Mouse (Mus musculus): ENCODE results near the gene Uaca. TPM values are rescaled to one million over a fixed set of nuclear protein-coding genes. Genes with fewer than 3 reads are reported as not detected.

Uaca gene
- total and polyA plus RNA-seq, 2 experiments from 2014 or later, result 5.8 to 13.3 TPM

- DNase-seq (ENCODE audit: low spot score) (peak; percentile 79), ATAC-seq (no peak)
- H3K27me3 ChIP-seq (ENCODE audit: insufficient read depth, low read length), result no peaks in the 10 kb centered on the region
- no peaks in the 10 kb centered on the region for H3K9me3 ChIP-seq (ENCODE audit: low read length)
- TF ChIP-seq CTCF (IDR thresholded peaks at IDR 0.05; ENCODE audit: low read depth), result peak; percentile 73
- H3K4me2 ChIP-seq (ENCODE audit: low read depth, low read length), result no peak overlapping the region
- H3K36me3 ChIP-seq (ENCODE audit: insufficient read depth, low read length), result no peaks in the 10 kb centered on the region
- 16% methylated on average over 1 of the region's 1 CpGs for WGBS
- no peak overlapping the region for H3K4me3 ChIP-seq (ENCODE audit: low read length)
- H3K9ac ChIP-seq (replicated peaks; ENCODE audit: low read length), result no peak overlapping the region
- no peak overlapping the region for H3K27ac ChIP-seq
- H3K4me1 ChIP-seq (ENCODE audit: insufficient read depth, low read length), result no peaks in the 10 kb centered on the region
Measured at GRCm38 (mm10) chr9:60819340-60819739, 25.0 kb downstream of the Uaca start.

DNA sequence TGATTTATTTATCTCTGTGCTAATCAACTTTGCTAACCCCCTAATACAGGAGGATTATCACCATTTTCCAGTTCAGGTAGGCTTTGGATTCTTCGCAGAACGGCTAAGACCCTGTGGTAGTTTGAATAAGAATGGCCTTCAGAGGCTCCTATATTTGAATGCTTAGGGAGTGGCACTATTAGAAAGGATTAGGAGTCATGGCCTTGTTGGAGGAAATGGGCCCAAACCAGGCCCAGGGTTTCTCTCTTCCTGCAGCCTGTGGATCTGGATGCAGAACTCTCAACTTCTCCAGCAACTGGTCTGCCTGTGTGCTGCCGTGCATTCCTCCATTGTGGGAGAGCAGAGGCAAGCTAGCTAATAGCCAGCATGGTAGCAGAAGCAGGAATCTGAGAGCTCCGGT, 27.2 kb downstream of the Uaca start:
- Histone ChIP-seq H3K9ac (replicated peaks; ENCODE audit: low read length) (no peak overlapping the region), H3K4me1 (ENCODE audit: insufficient read depth, low read length) (no peaks in the 10 kb centered on the region), H3K4me3 (ENCODE audit: low read length) (no peak overlapping the region), H3K27ac (no peak overlapping the region), H3K9me3 (ENCODE audit: low read length) (no peaks in the 10 kb centered on the region), H3K27me3 (ENCODE audit: insufficient read depth, low read length) (no peaks in the 10 kb centered on the region), H3K36me3 (ENCODE audit: insufficient read depth, low read length) (no peaks in the 10 kb centered on the region), H3K4me2 (ENCODE audit: low read depth, low read length) (no peak overlapping the region)
- no peak for TF ChIP-seq CTCF (IDR thresholded peaks at IDR 0.05; ENCODE audit: low read depth)
- no peak for ATAC-seq
- DNase-seq (ENCODE audit: low spot score), result no peak
- 84% methylated on average over 4 of the region's 4 CpGs for WGBS

DNA sequence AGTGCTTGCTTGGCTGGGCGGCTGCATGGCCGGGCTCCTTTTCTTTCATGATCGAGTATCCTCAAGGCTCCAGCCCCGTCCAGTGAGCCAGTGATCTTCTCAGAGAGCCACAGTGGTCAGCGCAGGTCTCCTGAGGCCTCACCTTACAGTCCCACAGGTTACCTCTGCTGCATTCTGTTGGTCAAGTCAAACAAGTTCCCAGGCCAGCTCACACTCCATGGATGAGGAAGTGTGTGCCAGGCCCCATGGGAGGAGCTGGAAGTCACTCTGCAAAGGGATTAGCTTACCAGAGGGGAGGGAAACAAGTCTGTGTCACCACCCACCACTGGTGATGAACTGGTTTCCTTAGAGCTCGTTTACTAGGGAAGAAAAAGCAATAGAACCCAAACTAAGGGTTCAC, 28.3 kb downstream of the Uaca start:
- TF ChIP-seq CTCF (IDR thresholded peaks at IDR 0.05; ENCODE audit: low read depth), result no peak
- no peak overlapping the region for H3K27ac ChIP-seq

DNA sequence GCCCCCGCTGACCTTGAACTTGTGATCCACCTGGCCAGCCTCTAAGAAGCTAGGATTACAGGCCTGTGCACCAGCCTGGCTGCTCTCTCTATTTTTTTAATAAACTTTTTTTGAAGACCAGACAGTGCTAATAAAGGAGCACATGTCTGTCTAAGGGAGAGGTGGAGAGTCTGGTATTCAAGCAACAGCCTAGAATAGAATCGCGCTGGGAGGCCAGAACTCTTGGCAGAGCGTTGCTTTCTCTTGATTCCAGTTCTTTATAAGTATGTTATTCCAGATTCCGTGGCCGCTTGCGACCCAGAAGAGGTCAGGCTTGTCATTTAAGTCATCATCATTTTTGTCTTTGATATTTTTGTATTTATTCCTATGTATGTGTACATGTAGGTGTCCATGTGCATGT, 31.2 kb downstream of the Uaca start:
- H3K27me3 ChIP-seq (ENCODE audit: insufficient read depth, low read length), result no peaks in the 10 kb centered on the region
- H3K36me3 ChIP-seq (ENCODE audit: insufficient read depth, low read length), result no peaks in the 10 kb centered on the region
- no peak overlapping the region for H3K4me2 ChIP-seq (ENCODE audit: low read depth, low read length)
- ATAC-seq (no peak), DNase-seq (ENCODE audit: low spot score) (no peak)
- H3K27ac ChIP-seq, result no peak overlapping the region
- H3K4me1 ChIP-seq (ENCODE audit: insufficient read depth, low read length), result no peaks in the 10 kb centered on the region
- no peaks in the 10 kb centered on the region for H3K9me3 ChIP-seq (ENCODE audit: low read length)
- H3K9ac ChIP-seq (replicated peaks; ENCODE audit: low read length), result no peak overlapping the region
- no peak for TF ChIP-seq CTCF (IDR thresholded peaks at IDR 0.05; ENCODE audit: low read depth)
- no peak overlapping the region for H3K4me3 ChIP-seq (ENCODE audit: low read length)
- WGBS, result 92% methylated on average over 7 of the region's 7 CpGs

More for the DNA sequence above, 28.3 kb downstream of the Uaca start:
- no peaks in the 10 kb centered on the region for H3K4me1 ChIP-seq (ENCODE audit: insufficient read depth, low read length)
- no peaks in the 10 kb centered on the region for H3K27me3 ChIP-seq (ENCODE audit: insufficient read depth, low read length)
- no peak overlapping the region for H3K9ac ChIP-seq (replicated peaks; ENCODE audit: low read length)
- no peaks in the 10 kb centered on the region for H3K36me3 ChIP-seq (ENCODE audit: insufficient read depth, low read length)
- ATAC-seq (no peak), DNase-seq (ENCODE audit: low spot score) (no peak)
- no peak overlapping the region for H3K4me3 ChIP-seq (ENCODE audit: low read length)
- H3K9me3 ChIP-seq (ENCODE audit: low read length), result no peaks in the 10 kb centered on the region
- 88% methylated on average over 6 of the region's 6 CpGs for WGBS
- H3K4me2 ChIP-seq (ENCODE audit: low read depth, low read length), result no peak overlapping the region

- no peaks in the 10 kb centered on the region for H3K36me3 ChIP-seq (ENCODE audit: insufficient read depth, low read length)
- ATAC-seq, result no peak
- no peaks in the 10 kb centered on the region for H3K4me1 ChIP-seq (ENCODE audit: insufficient read depth, low read length)
- no peak for TF ChIP-seq CTCF (IDR thresholded peaks at IDR 0.05; ENCODE audit: low read depth)
- 78% methylated on average over 7 of the region's 7 CpGs for WGBS
- no peak overlapping the region for H3K4me3 ChIP-seq (ENCODE audit: low read length)
- H3K9ac ChIP-seq (replicated peaks; ENCODE audit: low read length), result no peak overlapping the region
- H3K27me3 ChIP-seq (ENCODE audit: insufficient read depth, low read length), result no peaks in the 10 kb centered on the region
- no peak for DNase-seq (ENCODE audit: low spot score)
- H3K27ac ChIP-seq, result no peak overlapping the region
- no peaks in the 10 kb centered on the region for H3K9me3 ChIP-seq (ENCODE audit: low read length)
- H3K4me2 ChIP-seq (ENCODE audit: low read depth, low read length), result no peak overlapping the region
Measured at GRCm38 (mm10) chr9:60826759-60827158, 32.4 kb downstream of the Uaca start.

DNA sequence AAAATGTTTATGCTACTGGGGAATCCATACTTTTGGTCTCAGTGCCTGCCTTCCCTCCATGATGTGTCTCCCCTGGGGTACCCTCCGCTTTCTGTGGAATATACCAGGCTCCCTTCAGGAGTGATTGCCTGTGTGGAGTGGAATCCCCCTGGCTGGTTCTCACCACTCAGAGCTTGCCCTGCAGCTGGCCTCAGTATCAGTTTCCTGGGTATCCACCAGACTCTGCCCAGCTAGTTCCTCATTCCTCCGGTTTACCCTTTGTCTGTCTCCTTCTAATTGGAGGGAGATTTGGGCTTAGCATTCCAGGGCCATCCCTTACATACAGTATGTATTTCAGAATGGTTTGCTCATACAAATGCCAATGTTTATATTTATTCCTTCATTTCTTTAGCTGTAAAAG, 33.9 kb downstream of the Uaca start:
- 67% methylated on average over 2 of the region's 2 CpGs for WGBS
- Histone ChIP-seq H3K36me3 (ENCODE audit: insufficient read depth, low read length) (no peaks in the 10 kb centered on the region), H3K9ac (replicated peaks; ENCODE audit: low read length) (no peak overlapping the region), H3K27ac (no peak overlapping the region), H3K4me2 (ENCODE audit: low read depth, low read length) (no peak overlapping the region), H3K4me3 (ENCODE audit: low read length) (no peak overlapping the region), H3K9me3 (ENCODE audit: low read length) (no peaks in the 10 kb centered on the region), H3K4me1 (ENCODE audit: insufficient read depth, low read length) (no peaks in the 10 kb centered on the region), H3K27me3 (ENCODE audit: insufficient read depth, low read length) (no peaks in the 10 kb centered on the region)
- TF ChIP-seq CTCF (IDR thresholded peaks at IDR 0.05; ENCODE audit: low read depth), result no peak
- DNase-seq (ENCODE audit: low spot score), result no peak
- no peak for ATAC-seq

GRCm38 (mm10) chr9:60829610-60830009, 35.3 kb downstream of the Uaca start:
- DNase-seq (ENCODE audit: low spot score) (no peak), ATAC-seq (no peak)
- no peaks in the 10 kb centered on the region for H3K36me3 ChIP-seq (ENCODE audit: insufficient read depth, low read length)
- no peaks in the 10 kb centered on the region for H3K4me1 ChIP-seq (ENCODE audit: insufficient read depth, low read length)
- no peak for TF ChIP-seq CTCF (IDR thresholded peaks at IDR 0.05; ENCODE audit: low read depth)
- no peak overlapping the region for H3K9ac ChIP-seq (replicated peaks; ENCODE audit: low read length)
- H3K27ac ChIP-seq, result no peak overlapping the region
- H3K9me3 ChIP-seq (ENCODE audit: low read length), result no peaks in the 10 kb centered on the region
- no peak overlapping the region for H3K4me2 ChIP-seq (ENCODE audit: low read depth, low read length)
- no peaks in the 10 kb centered on the region for H3K27me3 ChIP-seq (ENCODE audit: insufficient read depth, low read length)
- no peak overlapping the region for H3K4me3 ChIP-seq (ENCODE audit: low read length)
- 76% methylated on average over 4 of the region's 4 CpGs for WGBS

Measured in hindbrain, postnatal 0 days (tissue).